Mouse (Mus musculus) adrenal gland, adult 18-20 months (tissue): ENCODE measurements around the gene Duox2. TPM values are rescaled to one million over a fixed set of nuclear protein-coding genes. Genes with fewer than 3 reads are reported as not detected.

Source experiments
- DNase-seq, 2 experiments: peaks; one replicate each; pipeline ENCODE4 v3.0.0; 2021 to 2022; ENCODE audit warnings: low spot score in 2 of 2
- total RNA-seq, 2 experiments: library from RNA; stranded (reverse); gene quantifications; 1 replicate in 1 of 2; 2 replicates in 1 of 2; pipeline ENCODE4 v1.2.3; 2021

The Duox2 gene
- total RNA-seq, 2 experiments from 2014 or later: 0.13 TPM; not detected in 1

DNA sequence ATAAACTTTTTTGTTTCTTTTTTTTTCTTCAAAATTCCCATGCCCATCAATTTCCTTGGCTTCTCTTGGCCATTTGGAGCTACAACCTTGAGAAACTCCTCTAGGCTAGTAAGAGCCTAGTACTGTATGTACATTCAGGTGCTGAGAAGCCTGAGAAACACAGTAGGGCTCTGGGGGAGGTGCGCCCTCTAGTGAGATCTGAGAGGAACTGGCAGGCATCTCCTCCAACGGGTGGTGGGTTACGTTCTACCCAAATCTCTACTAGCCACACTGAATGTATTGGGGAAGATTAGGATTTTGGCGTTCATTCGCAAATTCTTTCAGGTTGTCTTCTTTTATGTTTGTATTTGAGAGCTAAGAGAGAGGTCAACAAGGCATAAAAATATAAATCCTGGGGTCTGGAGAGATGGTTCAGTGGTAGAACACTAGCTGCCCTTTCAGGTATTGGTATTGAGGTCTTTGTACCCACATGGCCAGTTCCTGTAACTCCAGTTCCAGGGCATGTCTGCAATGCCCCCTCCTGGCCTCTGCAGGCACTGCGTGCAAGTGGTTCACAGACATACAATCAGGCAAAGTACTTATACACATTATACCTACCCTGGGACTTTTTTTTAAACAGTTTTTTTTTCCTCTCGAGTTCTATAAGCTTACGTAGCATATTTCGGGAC, 4.5 kb upstream of the Duox2 start:
- peak; percentile 52 to 57 for DNase-seq

DNA sequence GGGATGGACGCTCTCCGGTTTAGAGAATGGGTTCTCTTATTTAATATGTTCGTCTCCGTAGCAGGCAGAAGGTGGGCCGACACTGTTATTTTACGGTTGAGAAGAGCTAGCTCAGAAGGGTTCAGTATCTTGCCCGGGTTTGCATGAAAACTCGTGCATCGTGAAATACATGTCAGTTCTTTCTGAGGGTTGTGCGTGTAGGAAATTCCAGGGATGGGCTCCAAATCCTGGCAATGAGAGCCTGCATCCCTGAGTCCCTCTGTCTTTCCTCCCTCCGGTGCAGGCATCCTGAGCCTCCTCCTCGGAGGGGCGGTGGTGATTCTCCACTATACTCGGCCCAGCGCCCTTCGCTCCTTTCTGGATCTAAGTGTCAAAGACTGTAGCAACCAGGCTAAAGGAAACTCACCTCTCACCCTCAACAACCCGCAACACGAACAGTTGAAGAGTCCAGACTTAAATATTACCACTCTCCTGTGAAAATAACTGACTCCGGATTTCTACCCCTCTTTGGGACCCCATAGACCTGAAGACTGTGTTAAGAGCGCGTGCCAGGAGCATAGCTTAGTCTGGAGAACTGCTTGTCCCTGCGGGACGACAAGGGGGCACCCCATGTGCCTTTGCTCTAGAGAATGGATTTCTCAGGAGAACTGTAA, 3.8 kb upstream of the Duox2 start:
- no peak for DNase-seq

DNA sequence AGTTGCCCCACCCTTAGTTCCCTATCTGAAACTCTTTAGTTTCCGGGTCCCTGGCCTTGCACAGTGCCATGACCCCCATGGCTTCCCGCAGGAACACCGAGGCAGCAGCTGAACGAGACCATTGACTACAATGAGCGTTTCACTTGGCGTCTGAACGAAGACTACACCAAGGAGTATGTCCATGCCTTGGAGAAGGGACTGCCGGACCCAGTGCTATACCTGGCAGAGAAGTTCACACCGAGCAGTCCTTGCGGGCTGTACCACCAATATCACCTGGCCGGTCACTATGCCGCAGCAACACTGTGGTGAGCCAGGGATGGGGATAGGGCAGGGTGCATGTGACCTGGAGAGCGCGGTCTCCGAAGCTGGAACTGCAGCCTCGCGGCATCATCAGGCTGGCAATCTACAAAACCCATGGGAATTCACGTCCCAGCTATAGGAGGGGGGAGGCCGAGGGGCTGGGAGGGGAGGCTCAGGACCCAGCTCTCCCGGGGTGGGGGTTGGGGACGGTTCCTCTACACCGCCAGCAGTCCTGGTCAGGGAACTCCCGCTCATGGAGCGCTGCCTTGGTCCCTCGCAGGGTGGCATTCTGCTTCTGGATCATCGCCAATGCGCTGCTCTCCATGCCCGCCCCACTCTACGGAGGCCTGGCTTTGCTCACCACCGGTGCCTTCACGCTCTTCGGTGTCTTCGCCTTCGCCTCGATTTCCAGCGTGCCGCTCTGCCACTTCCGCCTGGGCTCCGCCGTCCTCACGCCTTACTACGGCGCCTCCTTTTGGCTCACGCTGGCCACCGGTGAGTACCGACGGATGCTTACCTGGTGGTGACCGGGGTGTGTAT, 3.1 kb upstream of the Duox2 start:
- peak in 1 of 2 experiments; percentile 35 for DNase-seq

DNA sequence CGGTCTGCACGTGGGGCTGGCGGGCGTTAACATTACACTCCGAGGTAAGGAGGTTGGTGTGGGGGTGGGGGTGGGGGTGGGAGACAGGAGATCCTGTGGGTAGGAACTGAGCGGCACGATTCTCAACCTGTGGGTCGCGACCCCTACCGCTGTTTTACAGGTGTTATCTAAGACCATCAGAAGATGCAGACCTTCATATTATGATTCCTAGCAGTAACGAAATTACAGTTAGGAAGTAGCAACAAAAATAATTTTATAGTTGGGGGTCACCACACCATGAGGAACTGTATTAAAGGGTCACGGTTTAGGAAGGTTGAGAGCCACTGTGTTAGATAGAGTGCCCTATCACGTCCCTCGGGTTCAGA, 2.4 kb upstream of the Duox2 start:
- DNase-seq: no peak

DNA sequence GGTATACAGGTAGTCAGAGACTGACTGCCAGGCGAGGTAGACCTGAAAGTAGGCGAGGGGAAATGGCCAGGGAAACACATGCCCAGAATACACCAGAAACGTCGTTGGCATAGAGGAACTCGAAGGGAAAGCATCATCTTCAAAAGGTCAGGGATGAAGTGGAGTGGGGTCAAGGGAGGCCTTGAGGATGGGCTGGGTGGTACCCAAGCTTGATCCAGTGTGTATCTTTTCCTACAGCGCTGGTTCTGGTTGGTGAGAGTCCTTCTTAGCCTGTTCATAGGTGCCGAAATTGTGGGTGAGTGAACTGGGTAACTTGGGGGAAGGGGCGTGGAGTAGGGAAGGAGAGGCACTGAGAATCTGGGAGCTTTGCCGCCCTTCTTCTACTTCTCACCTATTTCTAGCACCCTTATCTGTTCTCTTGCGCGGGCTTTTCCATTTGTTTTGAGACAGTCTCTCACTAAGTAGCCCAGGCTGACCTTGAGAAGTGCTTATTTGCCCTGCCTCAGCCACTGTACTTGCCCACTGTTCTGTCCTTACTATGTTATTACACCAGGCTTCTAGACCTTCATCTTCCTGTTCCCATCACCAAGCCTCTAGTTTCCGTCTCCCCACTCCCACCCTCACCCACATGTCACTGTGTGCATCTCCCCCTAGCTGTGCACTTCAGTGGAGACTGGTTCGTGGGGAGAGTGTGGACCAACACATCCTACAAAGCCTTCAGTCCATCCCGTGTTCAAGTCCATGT, 1.8 kb upstream of the Duox2 start:
- DNase-seq: no peak

DNA sequence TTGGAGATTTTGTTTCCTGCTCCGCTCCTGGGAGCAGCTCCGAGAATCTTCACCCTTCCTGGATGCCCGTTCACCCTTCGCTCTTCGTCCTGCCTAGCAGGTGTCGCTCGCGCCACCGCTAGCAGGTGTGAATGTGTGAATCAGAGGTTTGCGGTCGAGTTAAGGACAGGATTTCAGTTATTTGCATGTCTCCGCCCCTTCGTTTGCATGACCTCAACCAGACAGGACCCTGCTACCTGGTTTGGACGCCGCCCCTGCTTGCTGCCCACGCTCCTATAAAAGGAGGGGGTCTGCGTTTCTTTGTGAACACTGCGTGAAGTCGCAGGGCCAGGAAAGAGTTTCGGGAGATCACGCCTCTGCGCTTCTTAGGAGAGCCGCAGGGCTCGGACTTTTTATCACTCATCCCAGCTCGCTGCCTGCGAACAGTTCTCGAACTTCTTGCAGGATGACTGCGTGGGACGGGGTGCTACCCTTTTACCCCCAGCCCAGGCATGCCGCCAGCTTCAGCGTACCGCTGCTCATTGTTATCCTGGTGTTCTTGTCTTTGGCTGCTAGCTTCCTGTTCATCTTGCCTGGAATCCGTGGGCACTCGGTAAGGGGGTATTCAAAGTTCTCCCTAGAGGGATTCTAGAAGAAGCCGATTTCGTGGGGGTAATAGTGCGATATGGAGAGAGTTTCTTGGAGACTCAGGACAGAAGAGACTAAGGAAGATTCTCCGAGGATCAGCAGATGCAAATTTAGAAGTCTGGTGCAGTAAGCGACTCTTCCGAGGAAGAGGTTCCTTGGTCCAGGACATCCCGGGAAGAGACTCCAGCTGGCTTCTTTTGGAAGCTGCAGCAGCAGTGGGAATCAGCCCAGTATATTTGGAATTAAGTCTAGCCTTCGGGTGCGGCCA, 594 bp upstream of the Duox2 start, which contains the start of gene Duoxa2:
Duoxa2 (plus strand) TSS at position 305 of the 895 bp plus-strand sequence.
- DNase-seq: no peak

DNA sequence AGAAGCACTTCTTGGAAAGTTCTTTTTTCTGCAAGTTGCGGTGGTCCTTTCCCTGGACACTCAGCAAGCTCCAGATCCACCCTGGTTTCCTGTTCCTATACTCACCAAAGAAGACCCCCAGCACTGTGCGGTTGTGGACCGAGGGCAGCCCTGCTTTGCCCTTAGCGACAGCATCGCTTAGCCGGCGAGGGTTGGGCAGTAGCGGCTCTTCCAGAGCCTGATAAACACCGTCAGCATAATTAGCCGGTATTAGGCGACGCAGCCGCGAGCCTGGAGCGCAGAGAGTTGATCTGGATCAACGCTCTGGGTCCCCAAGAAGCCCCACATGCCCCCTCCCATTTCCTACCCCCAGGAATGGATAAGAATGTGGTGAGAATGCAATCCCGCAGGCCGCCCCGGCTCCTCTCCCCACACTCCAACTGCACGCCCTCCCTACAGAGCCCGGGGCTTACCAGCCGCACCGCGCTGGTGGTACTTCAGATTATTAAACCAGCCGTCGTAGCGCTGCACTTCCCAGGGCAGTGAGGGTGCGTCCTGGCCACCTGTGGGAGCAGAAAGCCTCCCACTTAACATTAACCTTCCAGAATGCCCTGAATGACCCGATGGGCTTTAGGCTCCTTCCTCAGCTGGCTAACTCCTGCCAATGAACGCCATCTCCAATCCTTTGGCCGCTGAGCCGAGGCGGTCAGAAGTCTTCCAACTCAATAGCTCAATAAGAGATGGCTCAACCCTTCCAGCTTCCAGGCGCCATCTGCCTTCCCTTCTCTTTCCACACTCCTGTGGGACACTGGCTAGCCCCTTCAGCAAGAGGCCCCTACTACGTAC, 766 bp downstream of the Duox2 start:
- no peak for DNase-seq

DNA sequence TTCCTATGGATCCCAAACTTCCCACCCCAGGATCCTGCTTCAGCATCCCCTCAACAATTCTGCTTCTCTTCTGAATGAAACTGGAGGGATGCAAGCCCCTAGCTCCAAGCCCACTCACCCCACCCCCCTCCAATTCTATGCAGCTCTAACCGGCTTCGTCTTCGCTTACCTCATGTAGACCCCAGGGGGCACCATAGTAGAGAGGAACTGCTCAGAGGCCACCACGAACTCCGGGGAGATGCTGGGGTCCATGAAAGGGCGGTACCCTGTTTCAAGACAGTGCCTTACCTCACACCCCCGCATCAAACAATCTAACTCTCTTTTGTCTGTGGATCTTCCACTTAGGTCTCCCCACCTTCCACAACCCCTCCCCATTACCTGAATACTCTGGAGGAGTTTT, 3.3 kb downstream of the Duox2 start:
- DNase-seq: no peak

DNA sequence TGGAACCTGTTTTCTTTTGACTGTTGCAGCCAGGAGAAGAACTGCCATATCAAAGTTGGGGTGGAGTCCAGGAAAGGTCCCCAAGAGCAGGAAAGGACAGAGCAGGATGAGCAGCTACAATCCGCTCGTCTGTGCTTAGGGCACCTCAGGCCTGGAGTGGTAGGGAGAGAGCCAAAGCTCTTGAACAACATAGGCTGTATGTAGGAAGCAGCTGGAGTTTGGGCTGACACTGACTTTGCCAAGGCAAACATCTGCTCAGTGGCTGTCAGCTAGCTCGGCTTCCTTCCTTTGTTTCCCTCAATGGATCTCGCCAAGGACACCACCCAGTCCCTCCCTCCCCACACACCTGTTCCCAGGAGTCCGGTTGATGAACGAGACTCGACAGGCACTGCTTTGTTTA, 12.1 kb downstream of the Duox2 start:
- no peak for DNase-seq

DNA sequence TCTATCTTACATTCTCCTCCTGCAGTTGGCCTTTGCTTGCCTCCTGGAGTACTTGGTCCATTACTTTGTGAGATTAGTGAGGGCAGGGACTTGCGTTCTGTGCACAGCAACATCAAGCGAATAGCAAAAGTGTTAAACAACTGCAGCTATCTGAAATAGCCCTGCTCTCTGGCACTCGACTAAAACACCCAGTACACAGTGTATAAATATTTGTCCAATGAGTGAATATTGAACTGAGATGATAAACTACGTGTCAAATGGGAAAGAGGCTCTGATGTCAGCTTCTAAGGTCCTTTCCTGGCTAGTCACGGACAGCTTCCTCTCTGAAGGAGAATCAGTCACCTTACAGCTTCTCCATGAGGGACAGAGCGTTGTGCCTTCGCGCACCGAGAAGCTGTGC, 14.2 kb downstream of the Duox2 start:
- no peak for DNase-seq

DNA sequence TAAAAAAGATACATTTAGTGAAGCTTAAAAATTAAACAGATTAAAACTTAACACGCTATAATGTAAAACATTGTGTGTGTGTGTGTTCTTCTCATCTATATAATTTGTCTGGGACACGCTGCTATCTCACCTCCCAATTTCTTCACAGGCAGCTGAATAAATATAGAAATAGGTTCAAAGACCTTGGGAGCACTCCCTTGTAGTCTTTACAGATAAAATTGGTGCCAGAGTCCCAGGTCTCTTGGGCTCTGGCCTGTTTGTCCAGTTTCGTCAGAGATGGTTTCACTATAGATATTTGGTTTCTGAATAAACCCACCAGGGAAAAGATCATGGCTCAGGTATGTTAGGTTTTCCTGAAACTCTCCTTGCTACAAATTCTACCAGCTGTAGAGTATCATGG, 19.5 kb downstream of the Duox2 start:
- no peak for DNase-seq

DNA sequence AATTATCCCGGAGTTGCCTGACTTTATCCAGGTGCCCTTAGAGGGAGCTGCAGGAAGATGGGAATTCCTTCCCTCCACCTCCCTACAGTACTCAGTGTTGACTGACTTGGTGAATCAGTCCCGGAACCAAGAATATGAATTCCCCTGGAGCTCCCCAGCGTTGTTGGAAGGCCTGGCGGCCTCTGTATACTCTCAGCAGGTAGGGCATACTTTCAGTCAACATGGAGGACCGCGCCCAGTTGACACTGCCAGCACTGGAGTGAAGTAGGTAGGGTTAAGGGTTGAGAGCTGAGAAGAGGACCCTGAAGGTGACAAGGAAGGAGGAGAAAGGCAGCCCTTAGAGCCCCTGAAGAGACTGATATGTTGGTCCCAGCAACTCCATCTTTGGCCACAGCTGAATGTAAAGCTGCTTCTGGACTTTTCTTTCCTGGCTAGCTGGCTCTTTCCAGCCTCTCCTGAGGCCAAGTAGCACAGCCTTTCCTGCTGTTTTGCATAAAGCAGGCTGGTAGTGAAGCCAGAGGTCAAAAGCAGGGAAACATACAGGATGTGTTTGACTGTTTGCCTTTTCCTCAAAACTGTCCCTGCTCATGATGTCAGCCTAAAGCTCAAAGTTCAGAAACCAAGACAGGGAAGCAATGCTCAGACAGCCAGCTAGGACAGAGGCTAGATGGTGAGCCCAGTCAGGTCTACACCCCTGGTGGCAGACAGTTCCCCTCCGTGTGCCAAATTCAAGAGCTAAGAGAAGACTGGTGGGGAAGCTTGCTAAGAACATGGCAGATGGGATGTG, 31.6 kb downstream of the Duox2 start:
- DNase-seq: no peak

DNA sequence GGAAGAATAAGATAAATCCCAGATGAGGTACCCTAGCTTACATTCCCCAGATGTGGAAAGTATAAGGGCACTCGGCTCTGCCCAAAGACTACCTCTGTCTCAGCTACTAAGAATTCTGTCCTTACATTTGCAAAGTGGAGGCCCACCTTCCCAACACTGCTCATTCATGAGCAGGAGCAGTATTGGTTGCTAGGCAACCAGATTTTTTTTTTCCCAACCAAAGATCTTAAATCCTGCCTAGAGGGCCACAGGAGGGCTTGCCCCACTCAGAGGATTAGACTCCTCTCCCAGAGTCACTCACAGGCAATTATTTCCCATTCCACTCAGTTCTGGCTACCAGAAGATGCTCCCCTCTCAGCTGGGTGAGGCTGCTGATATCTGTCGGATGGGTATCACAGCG, 33.6 kb downstream of the Duox2 start:
- DNase-seq: no peak

DNA sequence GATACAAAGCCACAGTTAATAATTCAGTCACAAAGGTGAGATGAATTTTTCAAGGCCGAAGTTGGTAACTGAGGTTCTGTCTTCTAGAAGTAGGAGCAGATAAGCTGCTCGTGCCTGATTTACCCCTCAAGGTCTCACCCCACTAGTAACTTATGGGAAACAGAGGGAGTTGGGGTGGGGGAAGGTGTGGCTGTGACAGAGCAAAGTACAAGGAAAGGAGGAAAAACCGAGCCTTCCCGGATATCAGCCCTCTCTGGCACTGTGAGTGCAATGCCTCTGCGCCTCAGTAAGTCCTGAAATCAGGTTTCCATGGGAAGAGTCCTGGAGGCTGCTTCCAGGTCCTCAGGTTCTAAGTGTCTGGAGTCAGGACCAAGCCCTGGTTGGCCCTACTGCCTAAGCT, 37.5 kb downstream of the Duox2 start:
- no peak for DNase-seq

DNA sequence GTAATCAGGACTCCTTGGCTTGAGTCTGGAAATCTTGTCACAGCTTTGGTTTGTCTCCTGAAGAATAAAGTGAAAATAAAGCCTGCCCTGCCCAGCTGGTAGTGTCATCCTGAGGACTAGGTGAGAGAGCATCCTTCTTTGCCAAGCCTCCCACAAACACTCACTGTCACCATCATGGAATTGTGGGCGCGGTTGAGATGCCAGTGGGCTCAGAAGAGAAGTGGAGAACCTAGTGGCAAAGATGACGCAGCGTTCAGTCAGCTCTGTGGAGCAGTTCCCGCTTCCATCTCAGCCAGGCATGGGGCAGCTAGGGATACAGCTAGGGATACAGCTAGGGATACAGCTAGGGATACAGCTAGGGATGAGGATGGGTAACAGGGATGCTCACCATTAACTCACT, 42.3 kb downstream of the Duox2 start:
- DNase-seq: no peak

DNA sequence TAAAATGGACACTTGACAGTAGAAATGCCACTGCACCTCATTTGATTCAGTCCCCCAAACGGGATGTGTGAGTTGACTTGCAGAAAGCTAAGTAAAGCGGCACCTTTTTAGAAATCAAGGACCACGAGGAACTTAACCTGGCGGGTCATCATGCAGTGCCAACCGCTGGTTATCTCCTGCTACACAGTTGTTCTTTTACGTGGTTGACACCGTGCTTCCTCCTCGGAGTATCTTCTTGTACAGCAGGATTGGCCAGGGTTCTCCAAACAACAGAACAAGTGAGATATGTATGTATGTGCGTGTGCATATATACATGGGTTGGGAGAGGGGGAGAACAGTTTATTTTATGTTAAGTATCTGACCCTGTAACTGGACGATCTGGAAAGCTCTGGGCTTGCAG, 50.5 kb downstream of the Duox2 start:
- DNase-seq: no peak

DNA sequence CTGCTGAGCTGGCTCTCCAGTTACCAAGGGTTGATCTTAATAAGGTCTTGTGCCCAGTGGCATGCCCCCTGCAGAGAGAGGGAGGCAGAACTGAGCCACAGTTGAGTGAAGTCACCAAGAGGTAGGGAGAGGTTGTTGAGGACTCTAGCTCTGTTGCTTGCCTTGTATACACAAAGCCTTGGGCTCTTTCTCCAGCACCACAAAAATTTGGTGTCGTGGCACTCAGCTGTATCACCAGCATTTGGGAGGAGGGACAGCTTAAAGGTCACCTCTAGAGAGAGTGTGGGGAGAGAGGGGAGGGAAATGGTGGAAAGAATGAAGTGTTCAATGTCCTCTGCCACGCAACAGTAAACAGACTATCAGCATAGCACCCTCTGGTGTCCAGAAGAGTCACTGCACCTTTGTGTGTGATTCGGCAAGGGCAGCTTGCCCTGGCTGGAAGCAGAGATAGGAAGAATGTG, 54.5 kb downstream of the Duox2 start:
- peak; percentile 60 to 62 for DNase-seq

DNA sequence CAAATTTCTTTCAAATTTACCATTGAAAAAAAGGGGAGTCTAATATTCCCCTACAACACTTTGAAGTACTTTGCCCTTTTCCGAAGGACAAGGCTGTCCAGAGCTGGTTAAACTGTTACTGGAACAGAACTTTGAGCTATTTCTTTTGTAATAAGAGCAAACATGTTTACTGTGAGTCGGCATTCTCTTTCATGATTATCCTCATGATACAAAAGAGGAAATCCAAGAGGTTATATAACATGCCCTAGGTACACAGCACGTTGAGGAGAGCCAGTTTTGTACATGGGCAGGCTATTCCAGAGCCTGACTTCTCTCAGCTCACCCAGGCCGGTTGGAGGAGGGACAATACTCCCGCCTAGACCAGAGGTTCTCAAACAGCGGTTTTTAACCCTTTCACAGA, 56.3 kb downstream of the Duox2 start:
- DNase-seq: no peak

DNA sequence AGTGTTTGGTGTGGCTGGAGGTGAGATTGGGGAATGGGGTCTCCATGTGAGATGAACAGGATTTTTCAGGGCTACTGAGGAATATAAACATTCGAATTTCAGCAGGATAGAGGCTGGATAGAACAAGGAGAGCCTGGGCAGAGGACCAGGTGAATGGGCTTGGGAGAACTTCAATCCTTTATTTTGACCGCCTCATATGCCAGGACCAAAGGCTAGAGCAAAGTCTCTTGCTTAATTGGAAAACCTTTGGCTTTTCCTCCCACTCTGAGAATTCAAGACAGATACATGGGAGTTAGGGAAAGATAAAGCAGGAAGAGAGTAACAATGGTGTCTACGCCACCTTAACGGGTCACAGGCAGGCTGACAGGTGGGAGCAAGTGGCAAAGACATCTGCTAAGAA, 57.0 kb downstream of the Duox2 start:
- DNase-seq: no peak
